Mouse (Mus musculus) liver, embryonic 14.5 days (tissue): ENCODE results near the gene C1qb. TPM values are rescaled to one million over a fixed set of nuclear protein-coding genes. Genes with fewer than 3 reads are reported as not detected.
A peak's percentile ranks its signal among the peaks of the same experiment; 100 is the strongest.

Source experiments
- ATAC-seq: fragments of 200-750 bp; cut with Nextera tagmentation; 2 replicates; pipeline ENCODE4 v1.8.0; 2017; ENCODE audit warnings: moderate number of reproducible peaks, mild to moderate bottlenecking, moderate library complexity; ENCODE audit not compliant: insufficient read depth
- DNase-seq, 3 experiments: peaks; one replicate each; pipeline ENCODE4 v3.0.0-alpha.2; 2012 to 2013; ENCODE audit warnings: low read depth in 3 of 3, low spot score in 3 of 3
- H3K27ac ChIP-seq: fragments of 300-500 bp; sonication (generic); 2 replicates; pipeline ENCODE4 v1.5.1; 2014; ENCODE audit warnings: moderate library complexity, mild to moderate bottlenecking, control low read depth, inconsistent platforms
- H3K27me3 ChIP-seq: fragments of 300-500 bp; sonication (generic); 2 replicates; pipeline ENCODE4 v1.6.1; 2014; ENCODE audit warnings: mild to moderate bottlenecking, low read length, moderate library complexity; ENCODE audit not compliant: control insufficient read depth, insufficient read depth
- H3K36me3 ChIP-seq: fragments of 300-500 bp; sonication (generic); replicated peaks from 2 replicates; pipeline ENCODE4 v1.6.1; 2014; ENCODE audit warnings: low read depth; ENCODE audit not compliant: control insufficient read depth, insufficient read depth
- H3K4me1 ChIP-seq, 2 experiments: fragments of 200-500 bp in 1 of 2; fragments of 300-500 bp in 1 of 2; sonication (generic) in 1 of 2; replicated peaks; 2 replicates each; pipeline ENCODE4 v1.6.1; 2012 to 2014; ENCODE audit warnings: antibody characterized with exemption in 1 of 2, inconsistent platforms in 1 of 2, low read length in 1 of 2; ENCODE audit not compliant: control insufficient read depth in 2 of 2, insufficient read depth in 2 of 2
- H3K4me2 ChIP-seq: fragments of 300-500 bp; sonication (generic); 2 replicates; pipeline ENCODE4 v1.6.1; 2014; ENCODE audit warnings: low read depth, mild to moderate bottlenecking, control low read depth, moderate library complexity
- H3K4me3 ChIP-seq, 2 experiments: fragments of 200-500 bp in 1 of 2; fragments of 300-500 bp in 1 of 2; sonication (generic) in 1 of 2; 2 replicates each; pipeline ENCODE4 v1.5.1; 2012 to 2014; ENCODE audit warnings: low read depth in 2 of 2, low read length in 2 of 2, mild to moderate bottlenecking in 2 of 2, control low read depth in 1 of 2, inconsistent platforms in 1 of 2, moderate library complexity in 1 of 2; ENCODE audit not compliant: insufficient read depth in 1 of 2
- H3K9ac ChIP-seq: fragments of 300-500 bp; sonication (generic); replicated peaks from 2 replicates; pipeline ENCODE4 v1.6.1; 2014; ENCODE audit warnings: mild to moderate bottlenecking, control low read depth, moderate library complexity
- H3K9me3 ChIP-seq: fragments of 300-500 bp; sonication (generic); 2 replicates; pipeline ENCODE4 v1.6.1; 2016; ENCODE audit warnings: low read length, mixed read lengths; ENCODE audit not compliant: control insufficient read depth
- CTCF ChIP-seq: IDR thresholded peaks from 2 replicates; pipeline ENCODE4 v1.5.1; 2016; ENCODE audit warnings: antibody characterized with exemption, low read depth, control low read depth
- EP300 ChIP-seq: IDR thresholded peaks from 2 replicates; pipeline ENCODE4 v1.6.1; 2016; ENCODE audit warnings: antibody characterized with exemption, low read depth
- WGBS: fragments of 180-500 bp; shearing (Covaris S2); extraction: QIAGEN DNeasy Blood & Tissue Kit; methylation state at CpG from one replicate; pipeline ENCODE4 v1.1.7; 2014; ENCODE audit not compliant: insufficient replicate concordance; 5-methylcytosine and 5-hydroxymethylcytosine counted together
- polyA plus RNA-seq, 2 experiments: library from polyadenylated mRNA; depleted of rRNA in 1 of 2; stranded (reverse) in 1 of 2; unstranded in 1 of 2; fragments of >200 nt; fragmentation: Nextera tagmentation in 1 of 2; extraction: Ambion mirVana in 1 of 2; gene quantifications; 2 replicates each; pipeline versions ENCODE4 v1.2.1 to v1.2.3; 2012 to 2014

The C1qb gene
- polyA plus RNA-seq, 2 experiments = 57.9 to 100 TPM

GRCm38 (mm10) chr4:136836387-136836931, 49.5 kb downstream of the C1qb start:
- WGBS = 3% methylated on average over 27 of the region's 27 CpGs
- Histone ChIP-seq H3K4me3 (peak overlapping the region in 1 of 2 experiments; percentile 28; a peak in 2 of 4 replicates), H3K4me1 (no peaks in the 10 kb centered on the region), H3K36me3 (no peaks in the 10 kb centered on the region), H3K9ac (no peak overlapping the region), H3K4me2 (peak overlapping the region; percentile 58), H3K27ac (no peak overlapping the region), H3K9me3 (no peaks in the 10 kb centered on the region), H3K27me3 (peaks cover 57% of the 10 kb centered on the region)
- no peak for TF ChIP-seq EP300
- TF ChIP-seq CTCF = no peak
- no peak for DNase-seq
- no peak for ATAC-seq

GRCm38 (mm10) chr4:136835621-136836386, 50.2 kb downstream of the C1qb start, which contains the start of gene Ephb2:
Gene Ephb2, minus strand, starts transcription at chr4:136835988.
- WGBS = 1% methylated on average over 79 of the region's 88 CpGs
- ATAC-seq = no peak
- H3K9ac ChIP-seq = no peak within 1 kb of the TSS
- H3K27ac ChIP-seq = no peak within 1 kb of the TSS
- H3K36me3 ChIP-seq = no peaks in the 10 kb centered on the region
- H3K4me3 ChIP-seq = peak within 1 kb of the TSS; percentile 11 to 53; a peak in 3 of 4 replicates
- TF ChIP-seq EP300 = no peak
- no peak for TF ChIP-seq CTCF
- DNase-seq = no peak
- no peaks in the 10 kb centered on the region for H3K4me1 ChIP-seq
- no peaks in the 10 kb centered on the region for H3K9me3 ChIP-seq
- peaks cover 57% of the 10 kb centered on the region for H3K27me3 ChIP-seq
- H3K4me2 ChIP-seq = peak within 1 kb of the TSS; percentile 58

- no peak for TF ChIP-seq EP300
- no peak for TF ChIP-seq CTCF
- H3K4me2 ChIP-seq = peak overlapping the region; percentile 58
- no peaks in the 10 kb centered on the region for H3K4me1 ChIP-seq
- H3K36me3 ChIP-seq = no peaks in the 10 kb centered on the region
- WGBS = 3% methylated on average over 61 of the region's 76 CpGs
- no peak for DNase-seq
- H3K27ac ChIP-seq = no peak overlapping the region
- H3K27me3 ChIP-seq = peaks cover 57% of the 10 kb centered on the region
- no peak overlapping the region for H3K9ac ChIP-seq
- H3K9me3 ChIP-seq = no peaks in the 10 kb centered on the region
- H3K4me3 ChIP-seq = peak overlapping the region; percentile 11 to 53; a peak in 3 of 4 replicates
- ATAC-seq = no peak
Observed at GRCm38 (mm10) chr4:136834815-136835620, 51.0 kb downstream of the C1qb start.

- Histone ChIP-seq H3K4me2 (no peak overlapping the region), H3K4me1 (no peaks in the 10 kb centered on the region), H3K36me3 (no peaks in the 10 kb centered on the region), H3K9me3 (no peaks in the 10 kb centered on the region), H3K9ac (no peak overlapping the region), H3K27me3 (peaks cover 57% of the 10 kb centered on the region), H3K27ac (no peak overlapping the region), H3K4me3 (no peak overlapping the region)
- ATAC-seq (no peak), DNase-seq (no peak)
- TF ChIP-seq EP300 = no peak
- TF ChIP-seq CTCF = no peak
- WGBS = 7% methylated on average over 12 of the region's 12 CpGs
Observed at GRCm38 (mm10) chr4:136834439-136834814, 51.6 kb downstream of the C1qb start.
